Mouse (Mus musculus) lung, embryonic 15.5 days (tissue): ENCODE results near the gene Slc1a3. TPM values are rescaled to one million over a fixed set of nuclear protein-coding genes. Genes with fewer than 3 reads are reported as not detected.

Experiments used
- ATAC-seq: fragments of 200-750 bp; cut with Nextera tagmentation; 2 replicates; pipeline ENCODE4 v1.8.0; 2017; ENCODE audit warnings: moderate number of reproducible peaks, borderline replicate concordance; ENCODE audit not compliant: low FRiP score, low TSS enrichment; ENCODE audit errors: extremely low read depth
- H3K27ac ChIP-seq: fragments of 300-500 bp; sonication (generic); 2 replicates; pipeline ENCODE4 v1.5.1; 2015; ENCODE audit warnings: moderate library complexity, mild to moderate bottlenecking, inconsistent platforms
- H3K27me3 ChIP-seq: fragments of 300-500 bp; sonication (generic); 2 replicates; pipeline ENCODE4 v1.6.1; 2015; ENCODE audit warnings: inconsistent platforms
- H3K36me3 ChIP-seq: fragments of 300-500 bp; sonication (generic); 2 replicates; pipeline ENCODE4 v1.6.1; 2015; ENCODE audit warnings: inconsistent platforms
- H3K4me1 ChIP-seq: fragments of 300-500 bp; sonication (generic); 2 replicates; pipeline ENCODE4 v1.6.1; 2015; ENCODE audit warnings: inconsistent platforms
- H3K4me2 ChIP-seq: fragments of 300-500 bp; sonication (generic); 2 replicates; pipeline ENCODE4 v1.6.1; 2015; ENCODE audit warnings: inconsistent platforms, mild to moderate bottlenecking, moderate library complexity
- H3K4me3 ChIP-seq: fragments of 300-500 bp; sonication (generic); 2 replicates; pipeline ENCODE4 v1.5.1; 2015; ENCODE audit warnings: mild to moderate bottlenecking, inconsistent platforms
- H3K9ac ChIP-seq: fragments of 300-500 bp; sonication (generic); 2 replicates; pipeline ENCODE4 v1.6.1; 2015; ENCODE audit warnings: inconsistent platforms
- H3K9me3 ChIP-seq: fragments of 300-500 bp; sonication (generic); 2 replicates; pipeline ENCODE4 v1.6.1; 2016; ENCODE audit warnings: inconsistent platforms
- WGBS: fragments of 180-500 bp; shearing (Covaris S2); methylation state at CpG from one replicate; pipeline ENCODE4 v1.1.7; 2015; 5-methylcytosine and 5-hydroxymethylcytosine counted together
- polyA plus RNA-seq: library from polyadenylated mRNA; unstranded; fragments of >200 nt; fragmentation: Nextera tagmentation; extraction: Ambion mirVana; gene quantifications from 2 replicates; pipeline ENCODE4 v1.2.1, GENCODE M21; 2015

The Slc1a3 gene
- 20.9 and 23.8 TPM in 2 replicates for polyA plus RNA-seq

DNA sequence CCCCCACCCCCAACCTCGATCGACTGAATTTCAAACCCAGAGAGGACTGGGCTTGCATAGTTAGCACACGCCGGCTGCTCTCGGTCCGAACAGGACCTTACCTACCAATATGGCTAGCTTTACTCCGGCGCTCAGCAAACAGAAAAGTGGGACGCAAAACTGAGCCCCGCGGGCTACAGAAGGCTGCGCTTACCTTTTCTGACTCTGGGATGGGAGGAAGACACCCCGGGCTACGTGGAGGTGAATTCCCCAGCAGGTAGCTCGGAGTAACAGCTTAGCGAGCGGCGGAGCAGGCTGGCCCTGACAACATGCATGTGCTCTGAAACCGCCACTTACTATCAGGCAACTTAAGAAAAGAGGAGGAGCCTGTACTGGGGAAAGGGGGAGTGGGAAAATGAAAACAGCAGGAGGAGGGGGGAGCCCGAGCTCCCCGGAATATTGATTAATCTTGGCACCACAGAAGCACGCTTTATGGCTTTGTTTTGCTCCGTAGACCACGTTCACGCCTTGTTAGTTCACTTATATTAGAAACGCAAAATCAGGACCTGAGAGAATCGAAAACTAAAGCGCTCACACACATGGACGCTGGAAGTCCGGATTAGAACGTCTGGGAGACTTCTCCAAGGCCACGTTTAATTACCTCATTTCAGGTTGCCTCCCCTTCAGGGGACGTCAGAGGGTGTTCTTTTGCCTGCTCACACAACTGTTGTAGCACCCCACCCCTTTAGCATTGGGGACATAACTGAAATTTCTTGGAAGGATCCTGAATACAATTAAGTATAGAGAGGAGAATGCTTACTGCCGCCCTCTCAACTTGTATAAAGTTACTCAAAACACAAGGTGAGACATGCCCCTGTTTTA is at the start of gene Slc1a3:
Gene Slc1a3, minus strand, starts transcription at position 619 of the 861 bp plus-strand sequence.
- Histone ChIP-seq H3K9ac (peak within 1 kb of the TSS; percentile 58), H3K4me2 (peak within 1 kb of the TSS; percentile 69), H3K4me1 (peaks cover 19% of the 10 kb centered on the region), H3K27ac (peak within 1 kb of the TSS; percentile 68), H3K36me3 (no peaks in the 10 kb centered on the region), H3K27me3 (no peaks in the 10 kb centered on the region), H3K9me3 (no peaks in the 10 kb centered on the region), H3K4me3 (peak within 1 kb of the TSS; percentile 64)
- peak; percentile 85 for ATAC-seq
- 1% methylated on average over 34 of the region's 34 CpGs for WGBS

- H3K4me3 ChIP-seq = no peak overlapping the region
- H3K9me3 ChIP-seq = no peaks in the 10 kb centered on the region
- H3K9ac ChIP-seq = no peak overlapping the region
- WGBS = 58% methylated on average over 3 of the region's 3 CpGs
- no peak overlapping the region for H3K27ac ChIP-seq
- no peaks in the 10 kb centered on the region; the same call in 1 of the 2 replicates for H3K4me1 ChIP-seq
- no peak overlapping the region for H3K4me2 ChIP-seq
- H3K36me3 ChIP-seq = no peaks in the 10 kb centered on the region
- H3K27me3 ChIP-seq = no peaks in the 10 kb centered on the region
- ATAC-seq = no peak
Observed at GRCm38 (mm10) chr15:8759026-8759425, 48.5 kb upstream of the Slc1a3 start.

DNA sequence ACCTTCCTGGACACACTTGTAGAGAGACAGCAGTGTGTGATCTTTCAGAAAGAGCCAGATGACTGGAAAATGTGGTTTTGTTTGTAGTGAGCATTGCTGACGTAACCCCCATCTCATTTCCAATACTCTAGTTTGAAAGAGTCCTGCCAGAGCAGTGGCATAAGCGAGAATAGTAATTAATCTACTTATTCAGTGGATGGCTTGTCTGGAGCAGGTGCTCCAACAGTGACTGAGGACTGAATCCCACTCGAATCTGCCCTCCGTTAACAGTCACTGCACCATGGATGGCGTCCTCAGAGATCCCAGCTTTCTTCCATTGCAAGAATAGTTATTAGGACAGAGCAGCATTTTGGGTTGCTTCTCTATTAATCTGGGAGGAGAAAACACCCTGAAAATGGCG is 45.9 kb upstream of the Slc1a3 start:
- no peak overlapping the region for H3K27ac ChIP-seq
- WGBS = 71% methylated on average over 6 of the region's 6 CpGs
- H3K9ac ChIP-seq = no peak overlapping the region
- H3K27me3 ChIP-seq = no peaks in the 10 kb centered on the region
- H3K4me1 ChIP-seq = no peaks in the 10 kb centered on the region; the same call in 1 of the 2 replicates
- H3K4me2 ChIP-seq = no peak overlapping the region
- no peaks in the 10 kb centered on the region for H3K9me3 ChIP-seq
- no peaks in the 10 kb centered on the region for H3K36me3 ChIP-seq
- no peak for ATAC-seq
- H3K4me3 ChIP-seq = no peak overlapping the region

DNA sequence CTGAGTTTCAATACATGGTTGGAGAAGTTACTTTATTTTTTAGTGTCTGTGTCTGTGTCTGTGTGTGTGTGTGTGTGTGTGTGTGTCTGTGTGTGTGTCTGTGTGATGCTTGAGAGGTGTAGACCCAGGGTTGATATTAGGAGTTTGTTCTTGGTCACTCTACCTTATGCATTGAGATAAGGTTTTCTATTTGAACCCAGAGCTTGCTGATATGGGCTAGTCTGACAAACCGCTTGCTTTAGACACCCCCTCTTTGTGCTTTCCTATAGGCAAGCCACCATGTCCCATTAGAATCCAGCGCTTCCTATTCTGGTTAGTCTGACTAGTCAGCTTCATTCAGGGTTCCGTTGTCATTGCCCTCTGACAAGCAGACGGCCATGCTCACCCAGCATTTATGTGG is 39.2 kb upstream of the Slc1a3 start:
- Histone ChIP-seq H3K9ac (no peak overlapping the region), H3K4me3 (no peak overlapping the region), H3K36me3 (no peaks in the 10 kb centered on the region), H3K27me3 (no peaks in the 10 kb centered on the region), H3K9me3 (no peaks in the 10 kb centered on the region), H3K4me2 (no peak overlapping the region), H3K4me1 (no peaks in the 10 kb centered on the region), H3K27ac (no peak overlapping the region)
- ATAC-seq = no peak
- 90% methylated on average over 4 of the region's 4 CpGs for WGBS

- H3K27me3 ChIP-seq = no peaks in the 10 kb centered on the region
- H3K9ac ChIP-seq = no peak overlapping the region
- no peak for ATAC-seq
- H3K4me2 ChIP-seq = no peak overlapping the region
- WGBS = 67% methylated on average over 1 of the region's 1 CpGs
- no peaks in the 10 kb centered on the region for H3K4me1 ChIP-seq
- no peak overlapping the region for H3K4me3 ChIP-seq
- no peaks in the 10 kb centered on the region for H3K9me3 ChIP-seq
- H3K27ac ChIP-seq = no peak overlapping the region
- no peaks in the 10 kb centered on the region for H3K36me3 ChIP-seq
Observed at GRCm38 (mm10) chr15:8748771-8749170, 38.2 kb upstream of the Slc1a3 start.

- no peak for ATAC-seq
- Histone ChIP-seq H3K27me3 (no peaks in the 10 kb centered on the region), H3K4me2 (no peak overlapping the region), H3K4me3 (no peak overlapping the region), H3K9me3 (no peaks in the 10 kb centered on the region), H3K4me1 (0 out of 2 replicates have a peak, but pooled peaks cover 2% of the 10 kb centered on the region), H3K36me3 (no peaks in the 10 kb centered on the region), H3K9ac (no peak overlapping the region), H3K27ac (no peak overlapping the region)
- WGBS = 42% methylated on average over 6 of the region's 6 CpGs
Observed at GRCm38 (mm10) chr15:8741593-8741992, 31.0 kb upstream of the Slc1a3 start.

DNA sequence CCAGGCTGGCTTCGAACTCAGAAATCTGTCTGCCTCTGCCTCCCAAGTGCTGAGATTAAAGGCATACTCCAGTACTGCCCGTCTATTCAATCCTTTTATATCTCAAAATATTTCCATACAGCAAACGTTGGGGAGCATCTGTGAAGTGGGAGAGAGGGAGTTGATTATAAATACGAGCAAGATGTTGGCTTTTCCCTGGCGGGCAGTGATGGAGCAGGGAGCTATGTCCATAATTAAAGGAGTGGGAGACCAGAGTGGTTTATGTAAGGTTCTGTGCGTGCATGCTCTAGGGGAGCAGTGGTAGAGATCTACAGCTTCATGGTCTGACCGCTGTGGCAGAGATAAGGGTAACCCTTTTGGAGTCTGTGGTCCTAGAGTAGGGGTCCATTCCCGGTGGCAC is 30.2 kb upstream of the Slc1a3 start:
- Histone ChIP-seq H3K27me3 (no peaks in the 10 kb centered on the region), H3K9ac (no peak overlapping the region), H3K4me2 (no peak overlapping the region), H3K4me1 (0 out of 2 replicates have a peak, but pooled peaks cover 2% of the 10 kb centered on the region), H3K4me3 (no peak overlapping the region), H3K36me3 (no peaks in the 10 kb centered on the region), H3K9me3 (no peaks in the 10 kb centered on the region), H3K27ac (no peak overlapping the region)
- 86% methylated on average over 8 of the region's 8 CpGs for WGBS
- no peak for ATAC-seq

DNA sequence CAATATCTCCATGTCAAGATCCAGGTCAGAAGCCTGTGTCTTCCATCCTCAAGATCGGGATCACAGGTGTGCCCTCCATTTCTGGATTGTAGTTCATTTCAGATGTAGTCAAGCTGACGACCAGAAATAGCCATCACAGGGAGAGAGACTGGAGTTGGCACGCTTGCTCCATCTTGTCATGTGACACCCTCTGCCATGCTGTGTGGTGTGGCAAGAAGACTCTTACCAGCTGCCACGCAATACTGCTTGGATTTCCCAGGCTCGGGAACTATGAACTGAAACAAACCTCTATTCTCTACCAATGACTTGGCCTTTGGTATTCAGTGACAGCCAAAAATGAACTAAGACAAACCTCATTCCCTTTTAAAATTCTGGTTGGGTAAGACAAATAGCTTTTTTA is 27.6 kb upstream of the Slc1a3 start:
- H3K36me3 ChIP-seq = no peaks in the 10 kb centered on the region
- 0 out of 2 replicates have a peak, but pooled peaks cover 2% of the 10 kb centered on the region for H3K4me1 ChIP-seq
- no peak overlapping the region for H3K9ac ChIP-seq
- H3K27ac ChIP-seq = no peak overlapping the region
- no peaks in the 10 kb centered on the region for H3K9me3 ChIP-seq
- no peak overlapping the region for H3K4me3 ChIP-seq
- H3K27me3 ChIP-seq = no peaks in the 10 kb centered on the region
- H3K4me2 ChIP-seq = no peak overlapping the region
- ATAC-seq = no peak
- WGBS = 74% methylated on average over 5 of the region's 5 CpGs

DNA sequence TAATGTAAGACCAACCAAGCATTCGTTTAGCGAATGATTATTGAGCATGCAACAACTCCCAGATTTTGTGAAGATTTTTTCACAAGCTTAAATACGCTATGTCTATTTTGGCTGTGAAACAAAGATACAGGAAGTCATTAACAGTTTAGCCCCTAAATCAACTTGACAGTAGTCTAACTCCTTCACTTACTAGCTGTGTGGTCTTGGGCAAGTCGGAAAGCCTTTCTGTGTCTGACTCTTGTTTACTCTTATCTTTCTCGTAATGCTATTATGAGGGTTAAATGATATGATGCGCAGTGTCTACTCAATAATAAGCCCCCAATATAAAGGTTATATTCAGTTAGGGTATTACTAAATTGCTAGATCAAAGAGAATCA is 23.8 kb upstream of the Slc1a3 start:
- H3K27ac ChIP-seq = no peak overlapping the region
- ATAC-seq = no peak

DNA sequence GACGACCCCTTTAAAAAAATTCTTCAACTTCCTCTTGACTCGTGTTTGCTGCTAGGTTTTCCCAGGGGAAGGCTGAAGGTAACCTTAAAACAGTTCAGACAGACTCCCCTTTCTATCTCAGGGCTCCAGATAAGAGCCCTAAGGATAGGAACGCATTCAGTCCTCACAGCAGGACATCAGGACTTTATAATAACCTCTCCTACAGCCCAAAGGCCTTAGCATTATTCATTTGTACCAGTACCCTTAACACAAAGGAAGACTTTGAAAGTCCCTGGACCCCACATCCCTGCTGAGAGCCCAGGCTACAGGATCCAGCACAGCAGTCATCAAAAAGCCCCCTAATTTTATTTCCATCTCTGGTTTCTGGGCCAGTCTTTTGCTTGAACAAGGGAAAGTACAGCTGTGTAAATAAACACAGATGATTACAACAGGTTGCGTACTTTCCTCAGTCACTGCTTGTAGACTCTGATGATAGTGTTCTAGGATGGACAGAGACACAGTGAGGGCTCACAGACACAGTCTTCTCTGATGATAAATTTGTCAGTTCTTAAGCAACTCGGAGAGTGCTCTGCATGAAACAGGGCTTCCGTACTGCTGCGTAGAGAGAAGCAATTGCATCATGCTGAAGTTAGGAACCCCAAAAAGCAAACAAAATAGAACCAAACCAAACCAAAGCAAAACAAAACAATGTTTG is 23.3 kb upstream of the Slc1a3 start:
- H3K36me3 ChIP-seq = no peaks in the 10 kb centered on the region
- no peak overlapping the region for H3K4me2 ChIP-seq
- H3K4me3 ChIP-seq = no peak overlapping the region
- no peaks in the 10 kb centered on the region for H3K9me3 ChIP-seq
- no peaks in the 10 kb centered on the region for H3K4me1 ChIP-seq
- no peaks in the 10 kb centered on the region for H3K27me3 ChIP-seq
- ATAC-seq = no peak
- WGBS = 27% methylated on average over 7 of the region's 7 CpGs
- no peak overlapping the region for H3K9ac ChIP-seq
- no peak overlapping the region for H3K27ac ChIP-seq

More for the DNA sequence above, 23.8 kb upstream of the Slc1a3 start:
- no peak overlapping the region for H3K4me3 ChIP-seq
- no peak overlapping the region for H3K4me2 ChIP-seq
- H3K9me3 ChIP-seq = no peaks in the 10 kb centered on the region
- no peak overlapping the region for H3K9ac ChIP-seq
- WGBS = 45% methylated on average over 6 of the region's 6 CpGs
- no peaks in the 10 kb centered on the region for H3K4me1 ChIP-seq
- H3K27me3 ChIP-seq = no peaks in the 10 kb centered on the region
- H3K36me3 ChIP-seq = no peaks in the 10 kb centered on the region

GRCm38 (mm10) chr15:8728861-8729260 is 18.3 kb upstream of the Slc1a3 start:
- WGBS = 89% methylated on average over 7 of the region's 7 CpGs
- no peaks in the 10 kb centered on the region for H3K36me3 ChIP-seq
- H3K27me3 ChIP-seq = no peaks in the 10 kb centered on the region
- ATAC-seq = no peak
- no peak overlapping the region for H3K27ac ChIP-seq
- H3K9ac ChIP-seq = no peak overlapping the region
- no peak overlapping the region for H3K4me2 ChIP-seq
- H3K9me3 ChIP-seq = no peaks in the 10 kb centered on the region
- no peak overlapping the region for H3K4me3 ChIP-seq
- H3K4me1 ChIP-seq = no peaks in the 10 kb centered on the region
